In genomic region chr13:96689901-96690300, GRCm38 (mm10) we compare ENCODE assay signal across 43 mouse cellular contexts. TPM values are rescaled to one million over a fixed set of nuclear protein-coding genes. Genes with fewer than 3 reads are reported as not detected.
"Had no signal": no experiment of that assay in that cellular context is flagged by ENCODE, and none has a peak within 500 bp of the region (broad histone marks: within the 10 kb centered on the region; RNA-seq: fewer than 3 reads in every experiment).

No protein-coding gene starts in this region.

- H3K9me3 ChIP-seq: heart, embryonic 10.5 days; heart, embryonic 12.5 days; heart, embryonic 13.5 days; heart, embryonic 15.5 days; hindbrain, embryonic 10.5 days; hindbrain, embryonic 12.5 days; hindbrain, embryonic 13.5 days; hindbrain, embryonic 15.5 days; intestine, embryonic 15.5 days; kidney, embryonic 15.5 days had no signal

- H3K36me3 ChIP-seq: heart, embryonic 10.5 days; heart, embryonic 12.5 days; heart, embryonic 13.5 days; heart, embryonic 15.5 days; hindbrain, embryonic 10.5 days; hindbrain, embryonic 12.5 days; hindbrain, embryonic 13.5 days; hindbrain, embryonic 15.5 days; intestine, embryonic 15.5 days; kidney, embryonic 15.5 days had no signal

- ATAC-seq: hindbrain, embryonic 16.5 days; hindbrain, postnatal 0 days; inflammation-experienced regulatory T-cells, adult 6 months; intestine, embryonic 15.5 days; intestine, embryonic 16.5 days; intestine, postnatal 0 days had no signal

- H3K4me3 ChIP-seq: heart, embryonic 10.5 days; heart, embryonic 12.5 days; heart, embryonic 13.5 days; heart, embryonic 15.5 days; hindbrain, embryonic 10.5 days; hindbrain, embryonic 12.5 days; hindbrain, embryonic 13.5 days; hindbrain, embryonic 15.5 days; intestine, embryonic 15.5 days; kidney, embryonic 15.5 days; left cerebral cortex, adult 2 months had no signal

- H3K9ac ChIP-seq: heart, embryonic 12.5 days; heart, embryonic 13.5 days; heart, embryonic 15.5 days; hindbrain, embryonic 12.5 days; hindbrain, embryonic 13.5 days; hindbrain, embryonic 15.5 days; intestine, embryonic 15.5 days; kidney, embryonic 15.5 days had no signal

- DNase-seq: heart, postnatal 10 days; heart, postnatal 14 days; heart, postnatal 36 days; heart, postnatal 4 days; kidney, adult 11 months; kidney, adult 18-20 months; kidney, adult 2 months; kidney, adult 8-10 months; kidney, adult 9 months; kidney, postnatal 10 days; kidney, postnatal 14 days; kidney, postnatal 25 days; kidney, postnatal 36 days; kidney, postnatal 4 days; layer of hippocampus, adult 9-11 months; layer of hippocampus, postnatal 36 days had no signal

- H3K27ac ChIP-seq: heart, embryonic 10.5 days; heart, embryonic 13.5 days; heart, embryonic 15.5 days; hindbrain, embryonic 10.5 days; hindbrain, embryonic 12.5 days; hindbrain, embryonic 13.5 days; hindbrain, embryonic 15.5 days; hindbrain, postnatal 0 days; intestine, embryonic 15.5 days; kidney, embryonic 15.5 days; kidney, postnatal 0 days; left cerebral cortex, adult 2 months had no signal

- H3K27me3 ChIP-seq: heart, embryonic 12.5 days; heart, embryonic 13.5 days; heart, embryonic 15.5 days; hindbrain, embryonic 12.5 days; hindbrain, embryonic 13.5 days; hindbrain, embryonic 15.5 days; intestine, embryonic 15.5 days; kidney, embryonic 15.5 days had no signal

- H3K4me2 ChIP-seq: heart, embryonic 11.5 days; heart, embryonic 12.5 days; heart, embryonic 13.5 days; heart, embryonic 15.5 days; hindbrain, embryonic 12.5 days; hindbrain, embryonic 13.5 days; hindbrain, embryonic 15.5 days; intestine, embryonic 15.5 days; kidney, embryonic 15.5 days had no signal

- H3K4me1 ChIP-seq: heart, embryonic 15.5 days; hindbrain, embryonic 10.5 days; hindbrain, embryonic 12.5 days; hindbrain, embryonic 13.5 days; hindbrain, embryonic 15.5 days; intestine, embryonic 15.5 days; kidney, embryonic 15.5 days had no signal

RNA-seq across cellular contexts. Expression of gene Ankrd31, which starts 58.2 kb away (rescaled TPM):
- total RNA-seq: heart, postnatal 10 days; heart, postnatal 14 days; heart, postnatal 25 days; heart, postnatal 36 days; heart, postnatal 4 days; hematopoietic stem cell, adult 5-6 weeks had no signal
- polyA plus RNA-seq: heart, embryonic 10.5 days; heart, embryonic 11.5 days; heart, embryonic 12.5 days; heart, embryonic 13.5 days; heart, embryonic 14.5 days; heart, embryonic 15.5 days; heart, embryonic 16.5 days; heart, postnatal 0 days; hindbrain, embryonic 10.5 days; hindbrain, embryonic 11.5 days; hindbrain, embryonic 12.5 days; hindbrain, embryonic 13.5 days; hindbrain, embryonic 15.5 days; hindbrain, postnatal 0 days; inflammation-experienced regulatory T-cells, adult 6 months; intestine, embryonic 15.5 days; kidney, adult 2 months; kidney, embryonic 14.5 days; kidney, embryonic 15.5 days; kidney, embryonic 16.5 days; kidney, postnatal 0 days; large intestine, adult 2 months had no signal
